Mouse (Mus musculus): ENCODE data around the gene Rpl29.

DNA sequence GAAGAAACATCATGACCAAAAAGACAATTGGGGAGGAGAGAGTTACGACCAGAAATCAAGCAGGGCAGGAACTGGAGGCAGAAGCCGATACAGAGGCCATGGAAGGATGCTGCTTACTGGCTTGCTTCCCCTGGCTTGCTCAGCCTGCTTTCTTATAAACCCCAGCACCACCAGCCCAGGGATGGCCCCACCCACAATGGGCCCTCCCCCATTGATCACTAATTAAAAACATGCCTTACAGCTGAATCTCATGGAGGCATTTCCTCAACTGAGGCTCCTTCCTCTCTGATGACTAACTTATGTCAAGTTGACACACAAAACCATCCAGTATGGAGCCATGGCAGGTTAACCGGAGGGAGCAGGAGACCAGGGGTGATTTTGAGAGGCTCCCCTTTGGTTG is 29.4 kb upstream of the Rpl29 start:
- no peak for TF ChIP-seq FLI1 (IDR thresholded peaks at IDR 0.05; ENCODE audit: low read length)
- TF ChIP-seq GATA1 (IDR thresholded peaks at IDR 0.05; ENCODE audit: borderline replicate concordance, low read length) = no peak

Data from megakaryocyte, embryonic 14.5 days (primary cell).